Mouse (Mus musculus) midbrain, embryonic 11.5 days (tissue): ENCODE measurements around the gene Grik3. TPM values are rescaled to one million over a fixed set of nuclear protein-coding genes. Genes with fewer than 3 reads are reported as not detected.

Source experiments
- ATAC-seq: fragments of 200-750 bp; cut with Nextera tagmentation; 2 replicates; pipeline ENCODE4 v1.8.0; 2017; ENCODE audit warnings: moderate TSS enrichment, moderate library complexity; ENCODE audit not compliant: low FRiP score
- DNase-seq: peaks from one replicate; pipeline ENCODE4 v3.0.0; 2015; ENCODE audit warnings: low spot score; ENCODE audit errors: missing footprints
- H3K27ac ChIP-seq: fragments of 300-500 bp; sonication (generic); 2 replicates; pipeline ENCODE4 v1.5.1; 2014; ENCODE audit warnings: low read depth, low read length
- H3K27me3 ChIP-seq: fragments of 300-500 bp; sonication (generic); 2 replicates; pipeline ENCODE4 v1.6.1; 2014; ENCODE audit warnings: mild to moderate bottlenecking, low read length, moderate library complexity, mixed read lengths; ENCODE audit not compliant: control insufficient read depth, insufficient read depth
- H3K36me3 ChIP-seq: fragments of 300-500 bp; sonication (generic); 2 replicates; pipeline ENCODE4 v1.6.1; 2014; ENCODE audit warnings: mild to moderate bottlenecking, low read length, moderate library complexity, mixed read lengths; ENCODE audit not compliant: control insufficient read depth, insufficient read depth
- H3K4me1 ChIP-seq: fragments of 300-500 bp; sonication (generic); 2 replicates; pipeline ENCODE4 v1.6.1; 2014; ENCODE audit warnings: low read length; ENCODE audit not compliant: control insufficient read depth, insufficient read depth
- H3K4me2 ChIP-seq: fragments of 300-500 bp; sonication (generic); 2 replicates; pipeline ENCODE4 v1.6.1; 2014; ENCODE audit warnings: mild to moderate bottlenecking, moderate library complexity
- H3K4me3 ChIP-seq: fragments of 300-500 bp; sonication (generic); 2 replicates; pipeline ENCODE4 v1.5.1; 2014; ENCODE audit warnings: low read depth, low read length
- H3K9ac ChIP-seq: fragments of 300-500 bp; sonication (generic); 2 replicates; pipeline ENCODE4 v1.6.1; 2014; ENCODE audit warnings: low read length
- H3K9me3 ChIP-seq: fragments of 300-500 bp; sonication (generic); 2 replicates; pipeline ENCODE4 v1.6.1; 2016; ENCODE audit warnings: low read length; ENCODE audit not compliant: control insufficient read depth
- WGBS: fragments of 180-500 bp; shearing (Covaris S2); extraction: QIAGEN DNeasy Blood & Tissue Kit; methylation state at CpG from one replicate; pipeline ENCODE4 v1.1.7; 2014; 5-methylcytosine and 5-hydroxymethylcytosine counted together
- polyA plus RNA-seq: library from polyadenylated mRNA; unstranded; fragments of >200 nt; fragmentation: Nextera tagmentation; extraction: Ambion mirVana; gene quantifications from 2 replicates; pipeline ENCODE4 v1.2.1, GENCODE M21; 2014

The Grik3 gene
- polyA plus RNA-seq, 1 experiment from 2014 or later, result 0.60 TPM

GRCm38 (mm10) chr4:125695431-125695830, 204.9 kb downstream of the Grik3 start:
- Histone ChIP-seq H3K4me3 (no peak overlapping the region), H3K36me3 (no peaks in the 10 kb centered on the region), H3K9ac (no peak overlapping the region), H3K4me1 (peaks cover 28% of the 10 kb centered on the region), H3K9me3 (no peaks in the 10 kb centered on the region), H3K27me3 (peaks cover 4% of the 10 kb centered on the region; the same call in 1 of the 2 replicates), H3K4me2 (peak overlapping the region; percentile 28; the same call in 1 of the 2 replicates), H3K27ac (no peak overlapping the region)
- 34% methylated on average over 6 of the region's 6 CpGs for WGBS
- DNase-seq, result peak; percentile 89
- ATAC-seq, result no peak

- Histone ChIP-seq H3K27ac (peak overlapping the region; percentile 66; the same call in 1 of the 2 replicates), H3K4me2 (no peak overlapping the region; the same call in none of the 2 replicates), H3K27me3 (peaks cover 4% of the 10 kb centered on the region; the same call in 1 of the 2 replicates), H3K9ac (no peak overlapping the region), H3K4me1 (peaks cover 28% of the 10 kb centered on the region), H3K4me3 (no peak overlapping the region), H3K9me3 (no peaks in the 10 kb centered on the region), H3K36me3 (no peaks in the 10 kb centered on the region)
- 5% methylated on average over 18 of the region's 18 CpGs for WGBS
- DNase-seq (peak; percentile 94), ATAC-seq (peak; percentile 98)
Observed at GRCm38 (mm10) chr4:125696182-125696939, 205.9 kb downstream of the Grik3 start.

- no peaks in the 10 kb centered on the region for H3K36me3 ChIP-seq
- H3K4me3 ChIP-seq, result no peak overlapping the region
- no peak overlapping the region for H3K9ac ChIP-seq
- no peak overlapping the region for H3K4me2 ChIP-seq
- no peak for ATAC-seq
- peaks cover 28% of the 10 kb centered on the region for H3K4me1 ChIP-seq
- 20% methylated on average over 8 of the region's 9 CpGs for WGBS
- peak; percentile 84 for DNase-seq
- H3K9me3 ChIP-seq, result no peaks in the 10 kb centered on the region
- H3K27me3 ChIP-seq, result peaks cover 4% of the 10 kb centered on the region; the same call in 1 of the 2 replicates
- no peak overlapping the region for H3K27ac ChIP-seq
Observed at GRCm38 (mm10) chr4:125697626-125698025, 207.1 kb downstream of the Grik3 start.

GRCm38 (mm10) chr4:125699056-125699455, 208.6 kb downstream of the Grik3 start:
- no peak overlapping the region for H3K4me3 ChIP-seq
- H3K4me1 ChIP-seq, result peaks cover 28% of the 10 kb centered on the region
- H3K9me3 ChIP-seq, result no peaks in the 10 kb centered on the region
- H3K27ac ChIP-seq, result no peak overlapping the region
- no peak overlapping the region for H3K4me2 ChIP-seq
- H3K27me3 ChIP-seq, result peaks cover 4% of the 10 kb centered on the region; the same call in 1 of the 2 replicates
- 86% methylated on average over 7 of the region's 7 CpGs for WGBS
- ATAC-seq, result no peak
- DNase-seq, result no peak
- H3K9ac ChIP-seq, result no peak overlapping the region
- no peaks in the 10 kb centered on the region for H3K36me3 ChIP-seq

GRCm38 (mm10) chr4:125700331-125700730, 209.8 kb downstream of the Grik3 start:
- peaks cover 28% of the 10 kb centered on the region for H3K4me1 ChIP-seq

GRCm38 (mm10) chr4:125702607-125703309, 212.3 kb downstream of the Grik3 start:
- Histone ChIP-seq H3K4me2 (no peak overlapping the region), H3K27ac (no peak overlapping the region), H3K9ac (no peak overlapping the region), H3K9me3 (no peaks in the 10 kb centered on the region), H3K4me3 (no peak overlapping the region), H3K36me3 (no peaks in the 10 kb centered on the region), H3K4me1 (peaks cover 5% of the 10 kb centered on the region), H3K27me3 (peaks cover 4% of the 10 kb centered on the region; the same call in 1 of the 2 replicates)
- ATAC-seq (0 out of 2 replicates have a peak, but pooled peaks have one; percentile 27), DNase-seq (no peak)
- WGBS, result 74% methylated on average over 12 of the region's 12 CpGs

More at GRCm38 (mm10) chr4:125700331-125700730, 209.8 kb downstream of the Grik3 start:
- H3K9ac ChIP-seq, result no peak overlapping the region
- H3K4me2 ChIP-seq, result no peak overlapping the region
- WGBS, result 82% methylated on average over 8 of the region's 8 CpGs
- H3K4me3 ChIP-seq, result no peak overlapping the region
- peaks cover 4% of the 10 kb centered on the region; the same call in 1 of the 2 replicates for H3K27me3 ChIP-seq
- no peaks in the 10 kb centered on the region for H3K9me3 ChIP-seq
- H3K27ac ChIP-seq, result no peak overlapping the region
- DNase-seq (no peak), ATAC-seq (no peak)
- no peaks in the 10 kb centered on the region for H3K36me3 ChIP-seq

GRCm38 (mm10) chr4:125703310-125703690, 212.8 kb downstream of the Grik3 start:
- Histone ChIP-seq H3K36me3 (no peaks in the 10 kb centered on the region), H3K9me3 (no peaks in the 10 kb centered on the region), H3K9ac (no peak overlapping the region), H3K27ac (no peak overlapping the region), H3K27me3 (no peaks in the 10 kb centered on the region), H3K4me3 (no peak overlapping the region), H3K4me1 (no peaks in the 10 kb centered on the region), H3K4me2 (no peak overlapping the region)
- no peak for ATAC-seq
- 50% methylated on average over 4 of the region's 4 CpGs for WGBS
- peak; percentile 89 for DNase-seq

- no peak for ATAC-seq
- Histone ChIP-seq H3K36me3 (no peaks in the 10 kb centered on the region), H3K9ac (no peak overlapping the region), H3K4me1 (no peaks in the 10 kb centered on the region), H3K4me3 (no peak overlapping the region), H3K9me3 (no peaks in the 10 kb centered on the region), H3K4me2 (no peak overlapping the region), H3K27me3 (no peaks in the 10 kb centered on the region), H3K27ac (no peak overlapping the region)
- no peak for DNase-seq
- 76% methylated on average over 8 of the region's 8 CpGs for WGBS
Observed at GRCm38 (mm10) chr4:125705746-125706145, 215.2 kb downstream of the Grik3 start.

GRCm38 (mm10) chr4:125709716-125710115, 219.2 kb downstream of the Grik3 start:
- H3K9ac ChIP-seq, result no peak overlapping the region
- H3K27ac ChIP-seq, result no peak overlapping the region
- no peaks in the 10 kb centered on the region for H3K27me3 ChIP-seq
- ATAC-seq (no peak), DNase-seq (no peak)
- no peak overlapping the region for H3K4me2 ChIP-seq
- 87% methylated on average over 10 of the region's 10 CpGs for WGBS
- H3K36me3 ChIP-seq, result no peaks in the 10 kb centered on the region
- no peak overlapping the region for H3K4me3 ChIP-seq
- H3K4me1 ChIP-seq, result no peaks in the 10 kb centered on the region
- H3K9me3 ChIP-seq, result no peaks in the 10 kb centered on the region
